Mouse (Mus musculus) neural tube, embryonic 11.5 days (tissue): ENCODE measurements around the gene Tenm4. TPM values are rescaled to one million over a fixed set of nuclear protein-coding genes. Genes with fewer than 3 reads are reported as not detected.

ENCODE experiments used
- ATAC-seq: fragments of 200-750 bp; cut with Nextera tagmentation; 2 replicates; pipeline ENCODE4 v1.8.0; 2017; ENCODE audit warnings: moderate number of reproducible peaks, mild to moderate bottlenecking, moderate TSS enrichment, moderate library complexity; ENCODE audit not compliant: insufficient read depth, low FRiP score, low TSS enrichment
- DNase-seq: peaks from one replicate; pipeline ENCODE4 v3.0.0-alpha.2; 2015; ENCODE audit warnings: low spot score
- H3K27ac ChIP-seq: fragments of 300-500 bp; sonication (generic); 2 replicates; pipeline ENCODE4 v1.5.1; 2014; ENCODE audit warnings: low read depth, mild to moderate bottlenecking, low read length
- H3K27me3 ChIP-seq: fragments of 300-500 bp; sonication (generic); 2 replicates; pipeline ENCODE4 v1.6.1; 2014; ENCODE audit warnings: mild to moderate bottlenecking, low read length, mixed read lengths; ENCODE audit not compliant: control insufficient read depth, insufficient read depth
- H3K36me3 ChIP-seq: fragments of 300-500 bp; sonication (generic); 2 replicates; pipeline ENCODE4 v1.6.1; 2014; ENCODE audit warnings: mild to moderate bottlenecking, low read length, moderate library complexity, mixed read lengths; ENCODE audit not compliant: control insufficient read depth, insufficient read depth
- H3K4me1 ChIP-seq: fragments of 300-500 bp; sonication (generic); 2 replicates; pipeline ENCODE4 v1.6.1; 2014; ENCODE audit warnings: low read length, mixed read lengths; ENCODE audit not compliant: control insufficient read depth, insufficient read depth
- H3K4me2 ChIP-seq: fragments of 300-500 bp; sonication (generic); 2 replicates; pipeline ENCODE4 v1.6.1; 2014; ENCODE audit warnings: low read depth, mild to moderate bottlenecking, moderate library complexity
- H3K4me3 ChIP-seq: fragments of 300-500 bp; sonication (generic); 2 replicates; pipeline ENCODE4 v1.5.1; 2014; ENCODE audit warnings: low read depth, low read length
- H3K9ac ChIP-seq: fragments of 300-500 bp; sonication (generic); 2 replicates; pipeline ENCODE4 v1.6.1; 2014; ENCODE audit warnings: mild to moderate bottlenecking, low read length
- H3K9me3 ChIP-seq: fragments of 300-500 bp; sonication (generic); 2 replicates; pipeline ENCODE4 v1.6.1; 2016; ENCODE audit warnings: low read length; ENCODE audit not compliant: control insufficient read depth
- WGBS: fragments of 180-500 bp; shearing (Covaris S2); extraction: QIAGEN DNeasy Blood & Tissue Kit; methylation state at CpG from one replicate; pipeline ENCODE4 v1.1.7; 2014; 5-methylcytosine and 5-hydroxymethylcytosine counted together
- polyA plus RNA-seq: library from polyadenylated mRNA; unstranded; fragments of >200 nt; fragmentation: Nextera tagmentation; extraction: Ambion mirVana; gene quantifications from 2 replicates; pipeline ENCODE4 v1.2.1, GENCODE M21; 2014

The Tenm4 gene
- polyA plus RNA-seq, 1 experiment from 2014 or later, result 32.7 TPM

- H3K9ac ChIP-seq, result no peak overlapping the region
- no peak overlapping the region for H3K4me3 ChIP-seq
- no peak overlapping the region for H3K4me2 ChIP-seq
- H3K27me3 ChIP-seq, result no peaks in the 10 kb centered on the region
- H3K36me3 ChIP-seq, result no peaks in the 10 kb centered on the region
- H3K4me1 ChIP-seq, result no peaks in the 10 kb centered on the region
- ATAC-seq (no peak), DNase-seq (no peak)
- H3K27ac ChIP-seq, result no peak overlapping the region
- no peaks in the 10 kb centered on the region for H3K9me3 ChIP-seq
- 83% methylated on average over 11 of the region's 11 CpGs for WGBS
Observed at GRCm38 (mm10) chr7:96278378-96278777, 107.3 kb downstream of the Tenm4 start.

DNA sequence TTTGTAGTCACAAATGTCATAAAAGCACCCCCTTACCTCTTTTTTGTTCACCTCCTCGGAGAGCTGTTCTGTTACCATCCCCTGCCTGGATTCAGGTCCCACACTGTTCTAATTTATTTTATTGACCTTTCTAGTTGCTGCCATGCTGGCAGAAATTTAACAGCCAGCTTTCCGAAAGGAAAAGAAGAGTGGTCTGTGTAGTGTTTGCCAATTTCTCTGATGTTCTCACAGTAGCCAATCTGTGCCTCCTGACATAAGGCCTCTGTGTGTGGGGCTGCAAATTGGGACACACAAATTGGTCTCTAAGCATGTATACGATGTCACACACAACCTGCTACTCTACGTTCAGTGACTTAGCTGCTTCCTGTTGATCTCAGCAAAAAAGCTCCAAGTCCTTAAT is 109.7 kb downstream of the Tenm4 start:
- WGBS, result 88% methylated on average over 4 of the region's 4 CpGs
- no peak for ATAC-seq
- no peak overlapping the region for H3K9ac ChIP-seq
- no peak for DNase-seq
- H3K9me3 ChIP-seq, result no peaks in the 10 kb centered on the region
- no peaks in the 10 kb centered on the region for H3K27me3 ChIP-seq
- H3K4me1 ChIP-seq, result no peaks in the 10 kb centered on the region
- H3K36me3 ChIP-seq, result no peaks in the 10 kb centered on the region
- H3K4me2 ChIP-seq, result no peak overlapping the region
- no peak overlapping the region for H3K27ac ChIP-seq
- no peak overlapping the region for H3K4me3 ChIP-seq

DNA sequence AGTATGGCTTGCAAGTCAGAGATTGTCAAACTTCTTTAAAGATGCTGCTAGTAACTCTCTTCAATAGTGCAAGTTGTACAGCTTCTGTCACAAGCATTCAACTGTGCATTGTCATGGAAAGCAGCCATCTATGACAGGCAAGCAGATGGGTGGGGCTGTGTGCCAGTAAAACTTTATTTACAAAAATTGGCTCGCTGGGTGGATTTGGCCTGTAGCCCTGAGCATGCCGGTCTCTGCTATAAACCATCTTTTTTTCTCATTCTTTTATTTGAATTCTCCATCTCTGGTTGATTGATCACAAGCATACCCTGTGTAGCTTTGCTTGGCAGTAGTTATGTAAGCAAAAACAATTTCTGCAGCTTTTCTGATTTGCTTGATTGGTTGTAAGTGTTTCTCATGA is 119.5 kb downstream of the Tenm4 start:
- DNase-seq, result no peak
- Histone ChIP-seq H3K9me3 (no peaks in the 10 kb centered on the region), H3K9ac (no peak overlapping the region), H3K4me2 (no peak overlapping the region), H3K27ac (no peak overlapping the region), H3K36me3 (no peaks in the 10 kb centered on the region), H3K4me3 (no peak overlapping the region), H3K4me1 (no peaks in the 10 kb centered on the region), H3K27me3 (no peaks in the 10 kb centered on the region)
- 81% methylated on average over 2 of the region's 2 CpGs for WGBS
- no peak for ATAC-seq

DNA sequence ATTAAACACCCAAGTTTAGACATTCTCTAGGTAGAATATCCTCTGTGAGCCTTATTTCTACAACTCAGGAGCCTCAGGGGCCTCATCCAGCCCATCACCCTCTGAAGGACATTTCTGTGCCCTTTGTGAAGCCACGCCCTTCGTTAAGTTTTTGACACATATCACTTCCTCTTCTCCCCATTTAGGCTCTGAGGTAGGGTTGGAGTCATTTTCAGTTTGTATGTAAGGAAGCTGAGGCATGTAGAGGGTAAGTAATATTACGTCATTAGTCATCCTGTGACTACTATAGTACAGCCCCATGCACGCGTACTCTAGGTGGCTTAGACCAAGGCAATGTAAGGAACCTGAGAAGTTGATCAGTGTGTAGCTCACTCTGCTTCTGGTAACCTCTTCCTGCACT is 124.9 kb downstream of the Tenm4 start:
- no peaks in the 10 kb centered on the region for H3K9me3 ChIP-seq
- no peaks in the 10 kb centered on the region for H3K4me1 ChIP-seq
- no peak for ATAC-seq
- H3K4me2 ChIP-seq, result no peak overlapping the region
- H3K9ac ChIP-seq, result no peak overlapping the region
- no peak for DNase-seq
- no peaks in the 10 kb centered on the region for H3K27me3 ChIP-seq
- no peaks in the 10 kb centered on the region for H3K36me3 ChIP-seq
- no peak overlapping the region for H3K27ac ChIP-seq
- WGBS, result 92% methylated on average over 5 of the region's 5 CpGs
- no peak overlapping the region for H3K4me3 ChIP-seq

DNA sequence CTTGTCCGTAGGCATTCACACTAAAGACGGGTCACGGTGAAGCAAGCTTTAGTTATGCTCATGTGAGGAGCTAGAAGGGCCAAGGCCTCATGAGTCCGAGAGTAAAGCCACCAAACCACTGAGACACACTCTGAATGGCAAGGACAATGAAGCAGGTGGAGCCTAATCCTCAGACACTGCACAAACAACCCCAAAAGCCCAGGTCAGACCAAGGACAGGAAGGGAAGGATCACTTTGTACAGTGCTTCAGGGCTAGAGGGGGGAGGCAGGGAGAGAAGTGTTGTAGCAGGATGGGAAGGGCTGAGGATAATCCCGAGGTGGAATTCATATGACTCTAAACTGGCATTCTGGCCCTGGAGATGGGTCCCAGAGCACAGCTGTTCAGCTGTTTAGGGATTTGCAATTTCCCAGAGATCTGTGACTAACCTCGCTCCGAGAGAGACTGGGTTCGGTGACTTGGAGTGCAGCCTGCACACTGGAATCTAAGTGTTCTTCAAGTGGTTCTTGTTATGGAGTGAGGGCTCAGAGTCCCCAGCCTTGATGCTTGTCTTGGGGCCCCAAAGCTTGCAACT is 129.9 kb downstream of the Tenm4 start:
- 84% methylated on average over 8 of the region's 8 CpGs for WGBS
- Histone ChIP-seq H3K4me3 (no peak overlapping the region), H3K4me2 (no peak overlapping the region), H3K4me1 (no peaks in the 10 kb centered on the region), H3K9ac (no peak overlapping the region), H3K36me3 (no peaks in the 10 kb centered on the region), H3K27me3 (no peaks in the 10 kb centered on the region), H3K9me3 (no peaks in the 10 kb centered on the region), H3K27ac (no peak overlapping the region)
- DNase-seq, result no peak
- no peak for ATAC-seq

DNA sequence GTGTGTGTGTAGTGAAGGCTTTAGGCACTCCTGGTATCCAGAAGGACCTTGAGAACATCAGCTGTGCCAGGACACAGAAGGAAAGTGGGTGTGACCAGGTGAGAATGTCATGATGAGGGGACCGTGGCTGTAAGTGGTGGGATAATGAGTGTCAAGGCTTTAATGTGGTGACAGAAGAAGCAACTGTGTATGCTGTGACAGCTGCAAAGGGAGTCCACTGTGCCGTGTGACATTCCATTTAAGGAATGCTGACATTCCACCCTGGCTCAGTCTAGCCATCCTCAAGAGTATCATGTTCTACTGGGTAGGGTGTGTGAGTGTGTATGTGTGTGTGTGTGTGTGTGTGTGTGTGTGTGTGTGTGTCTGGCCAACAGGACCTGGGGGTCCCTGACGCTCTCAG is 130.8 kb downstream of the Tenm4 start:
- H3K9ac ChIP-seq, result no peak overlapping the region
- no peak for ATAC-seq
- H3K4me2 ChIP-seq, result no peak overlapping the region
- H3K4me1 ChIP-seq, result no peaks in the 10 kb centered on the region
- WGBS, result 56% methylated on average over 3 of the region's 3 CpGs
- DNase-seq, result no peak
- H3K4me3 ChIP-seq, result no peak overlapping the region
- H3K27me3 ChIP-seq, result no peaks in the 10 kb centered on the region
- no peak overlapping the region for H3K27ac ChIP-seq
- H3K36me3 ChIP-seq, result no peaks in the 10 kb centered on the region
- no peaks in the 10 kb centered on the region for H3K9me3 ChIP-seq

GRCm38 (mm10) chr7:96303963-96304362 is 132.9 kb downstream of the Tenm4 start:
- Histone ChIP-seq H3K36me3 (no peaks in the 10 kb centered on the region), H3K4me2 (no peak overlapping the region), H3K27me3 (no peaks in the 10 kb centered on the region), H3K4me3 (no peak overlapping the region), H3K27ac (no peak overlapping the region), H3K9ac (no peak overlapping the region), H3K4me1 (no peaks in the 10 kb centered on the region), H3K9me3 (no peaks in the 10 kb centered on the region)
- DNase-seq (no peak), ATAC-seq (no peak)
- WGBS, result 33% methylated on average over 2 of the region's 2 CpGs

GRCm38 (mm10) chr7:96305382-96305935 is 134.4 kb downstream of the Tenm4 start:
- H3K27ac ChIP-seq, result no peak overlapping the region
- H3K4me1 ChIP-seq, result no peaks in the 10 kb centered on the region
- DNase-seq (no peak), ATAC-seq (no peak)
- H3K4me2 ChIP-seq, result no peak overlapping the region
- no peak overlapping the region for H3K4me3 ChIP-seq
- WGBS, result 70% methylated on average over 5 of the region's 5 CpGs
- H3K9me3 ChIP-seq, result no peaks in the 10 kb centered on the region
- H3K36me3 ChIP-seq, result no peaks in the 10 kb centered on the region
- H3K9ac ChIP-seq, result no peak overlapping the region
- no peaks in the 10 kb centered on the region for H3K27me3 ChIP-seq

DNA sequence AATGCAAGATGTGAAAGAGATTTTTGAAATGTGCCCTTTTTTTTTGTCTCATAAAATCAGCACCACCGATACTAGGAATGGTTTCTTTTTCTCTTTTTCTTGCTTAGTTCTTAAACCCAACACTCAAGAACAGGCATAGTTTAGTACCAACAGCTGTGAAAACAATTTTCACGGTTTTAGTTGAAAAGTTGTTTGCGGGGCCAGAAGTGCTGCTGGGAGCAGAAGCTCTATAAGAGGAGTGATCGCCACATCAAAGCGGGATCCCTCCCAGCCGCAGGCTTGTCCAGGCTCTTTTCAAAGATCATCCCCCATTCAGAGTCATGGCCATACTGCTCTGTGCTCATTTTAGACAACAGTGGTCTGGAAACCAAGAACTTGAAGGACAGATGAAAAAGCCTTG is 137.1 kb downstream of the Tenm4 start:
- Histone ChIP-seq H3K27me3 (no peaks in the 10 kb centered on the region), H3K27ac (no peak overlapping the region), H3K9me3 (no peaks in the 10 kb centered on the region), H3K4me3 (no peak overlapping the region), H3K36me3 (no peaks in the 10 kb centered on the region), H3K9ac (no peak overlapping the region), H3K4me2 (no peak overlapping the region), H3K4me1 (no peaks in the 10 kb centered on the region)
- WGBS, result 43% methylated on average over 6 of the region's 6 CpGs
- DNase-seq (no peak), ATAC-seq (no peak)
